Mouse (Mus musculus): ENCODE data around the gene Fam167b.

DNA sequence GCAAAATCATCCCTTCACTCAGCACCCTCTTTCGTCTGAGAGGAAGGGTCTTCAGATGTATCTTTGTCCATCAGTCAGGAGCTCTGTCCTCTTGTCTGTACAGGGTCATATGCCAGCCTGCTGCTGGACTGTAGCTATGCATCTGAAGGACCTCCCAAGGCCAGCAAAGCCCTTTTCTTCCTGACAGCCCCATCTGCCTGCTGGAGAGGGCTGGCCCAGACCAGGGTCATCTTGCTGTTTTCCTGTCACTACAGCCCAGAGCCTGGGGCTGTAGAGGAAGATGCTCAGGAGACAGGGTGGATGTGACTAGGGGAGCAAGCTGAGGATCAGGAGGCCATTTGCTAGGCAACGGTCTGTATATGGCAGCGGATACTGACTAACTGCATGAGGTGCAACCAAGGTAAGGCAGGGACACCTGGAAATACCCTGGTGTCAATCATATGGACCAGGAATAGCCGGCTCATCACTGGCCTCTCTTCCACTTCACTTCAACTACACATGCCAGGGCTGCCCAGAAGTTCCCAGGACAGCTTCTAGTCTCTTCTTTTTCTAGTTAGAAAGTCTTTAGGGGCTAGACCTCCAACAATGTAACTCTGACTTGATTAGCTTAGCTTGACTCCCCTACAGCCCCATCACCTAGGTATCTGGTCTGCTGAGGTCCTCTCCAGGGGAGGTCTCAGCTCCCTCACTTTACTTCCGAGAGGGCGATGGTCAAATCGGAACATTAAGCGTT lies 44.6 kb upstream of the Fam167b start:
- no peak for TF ChIP-seq GATA1 (IDR thresholded peaks at IDR 0.05; ENCODE audit: borderline replicate concordance, low read length)
- no peak for TF ChIP-seq CTCF (IDR thresholded peaks at IDR 0.05; ENCODE audit: low read depth, low read length)
- TF ChIP-seq POLR2AphosphoS5 (IDR thresholded peaks at IDR 0.05; ENCODE audit: insufficient replicate concordance, low read depth, low read length), result no peak
- no peak for TF ChIP-seq TAL1 (conservative IDR thresholded peaks at IDR 0.05; ENCODE audit: low read depth, low read length)
- TF ChIP-seq GATA2 (IDR thresholded peaks at IDR 0.05; ENCODE audit: borderline replicate concordance, low read depth, low read length), result no peak

Measured in G1E (cell line).